Mouse (Mus musculus) testis, postnatal 14 days (tissue): Measurements from ENCODE around the gene Rims1.

ENCODE experiments used
- DNase-seq: peaks from one replicate; pipeline ENCODE4 v3.0.0; 2021; ENCODE audit warnings: low spot score

The Rims1 gene

DNA sequence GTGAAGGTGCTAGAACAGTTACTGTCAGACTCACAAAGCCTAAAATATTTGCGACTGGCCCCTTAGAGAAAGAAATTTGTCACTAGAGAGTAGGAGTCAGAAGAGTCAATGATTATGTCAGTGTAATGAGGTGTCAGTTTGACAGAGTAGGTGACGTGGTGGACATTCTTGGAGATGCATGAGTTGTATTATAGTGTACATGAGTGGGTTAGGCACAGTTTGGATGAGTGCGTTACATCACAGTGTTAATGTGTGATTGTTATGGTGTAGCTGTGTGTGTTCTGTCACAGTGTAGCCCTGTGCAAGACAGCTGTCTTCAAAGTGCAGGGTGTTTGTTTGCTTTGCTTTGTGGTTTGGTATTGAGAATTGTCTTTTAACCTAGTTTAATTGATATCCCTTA is 226.3 kb downstream of the Rims1 start:
- DNase-seq = no peak

DNA sequence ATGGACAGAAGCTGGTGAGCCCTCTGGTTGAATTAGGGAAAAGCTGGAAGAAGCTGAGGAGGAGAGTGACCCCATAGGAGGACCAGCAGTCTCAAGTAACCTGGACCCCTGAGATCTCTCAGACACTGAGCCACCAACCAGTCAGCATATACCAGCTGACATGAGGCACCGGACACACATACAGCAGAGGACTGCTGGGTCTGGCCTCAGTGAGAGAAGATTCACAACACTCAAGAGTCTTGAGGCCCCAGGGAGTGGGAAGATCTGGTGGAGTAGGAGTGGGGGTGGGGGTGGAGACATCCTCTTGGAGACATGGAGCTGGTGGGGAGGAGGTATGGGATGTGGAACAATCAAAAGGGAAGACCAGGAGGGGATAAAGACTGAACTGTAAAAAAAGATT is 233.1 kb downstream of the Rims1 start:
- no peak for DNase-seq

DNA sequence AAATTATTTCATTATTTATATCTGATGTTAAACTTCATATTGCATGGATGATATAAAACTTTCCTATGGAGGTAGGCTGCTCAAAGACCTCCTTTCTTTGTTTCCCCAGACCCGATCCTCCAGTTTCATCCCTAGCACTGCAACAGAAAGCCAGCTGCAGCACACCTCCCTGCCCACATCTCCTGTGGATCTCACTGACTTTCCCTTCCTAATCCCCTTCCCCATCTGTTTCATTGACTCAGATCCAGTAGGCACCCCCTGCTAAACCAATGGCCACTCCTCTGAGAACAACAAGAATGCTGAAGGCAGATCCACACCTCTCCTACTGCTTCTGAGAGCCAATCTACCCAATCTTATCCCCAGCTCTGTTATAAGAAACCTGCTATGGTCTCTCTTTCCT is 259.5 kb downstream of the Rims1 start:
- no peak for DNase-seq

DNA sequence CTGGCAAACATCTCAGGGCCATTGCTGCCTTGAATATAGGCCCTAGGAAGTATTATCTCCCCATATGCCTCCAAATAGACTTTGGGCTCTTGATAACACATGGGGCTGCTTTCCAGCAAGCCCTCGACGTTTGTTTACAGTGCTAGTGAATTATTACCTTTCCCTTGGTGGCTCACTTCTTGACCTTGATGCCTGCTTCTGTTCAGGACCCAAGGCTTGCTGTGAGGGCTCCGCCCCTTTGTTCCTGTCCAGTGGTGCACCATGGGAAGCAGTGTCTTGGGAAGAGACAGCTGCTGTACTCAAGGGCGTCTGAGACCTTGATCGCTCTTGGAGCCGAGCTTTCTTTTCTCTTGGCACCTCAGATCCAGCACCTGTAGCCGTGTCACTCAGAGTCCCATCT is 267.7 kb downstream of the Rims1 start:
- DNase-seq = no peak

DNA sequence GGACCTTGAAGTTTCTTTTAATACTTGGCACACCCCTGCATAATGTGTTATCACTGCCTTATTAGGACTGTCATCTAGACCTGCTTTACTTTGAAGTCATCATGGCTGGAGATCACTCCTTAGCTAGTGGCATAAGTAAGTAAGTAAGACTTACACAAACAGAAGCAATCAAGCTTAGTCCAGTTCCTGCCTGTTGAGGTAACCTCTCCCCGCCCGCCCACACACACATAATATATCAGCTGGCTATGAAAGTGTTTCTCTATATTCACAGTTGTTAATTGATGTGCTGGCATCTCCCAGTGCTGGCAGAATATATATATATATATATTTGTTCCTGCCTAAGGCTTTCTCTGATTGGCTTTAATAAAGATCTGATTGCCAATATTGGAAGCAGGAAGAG is 269.0 kb downstream of the Rims1 start:
- DNase-seq = no peak

DNA sequence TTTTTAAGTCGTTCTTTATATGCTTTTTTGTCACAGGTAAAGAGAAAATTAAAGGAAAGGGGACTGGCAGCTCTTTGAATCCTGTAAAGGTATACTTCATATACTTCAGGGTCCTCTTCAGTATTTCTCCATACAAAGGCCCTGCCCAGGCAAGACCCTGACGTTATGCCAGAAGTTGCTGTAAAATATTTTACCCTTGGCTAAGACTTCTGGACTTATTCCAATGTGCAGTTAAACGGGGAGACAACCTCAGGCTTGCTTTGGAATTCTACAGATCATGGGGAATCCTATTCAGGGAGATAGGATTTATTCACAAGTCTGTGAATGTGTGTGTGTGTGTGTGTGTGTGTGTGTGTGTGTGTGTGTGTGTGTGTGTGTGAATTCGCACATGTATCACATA is 270.7 kb downstream of the Rims1 start:
- DNase-seq = no peak

DNA sequence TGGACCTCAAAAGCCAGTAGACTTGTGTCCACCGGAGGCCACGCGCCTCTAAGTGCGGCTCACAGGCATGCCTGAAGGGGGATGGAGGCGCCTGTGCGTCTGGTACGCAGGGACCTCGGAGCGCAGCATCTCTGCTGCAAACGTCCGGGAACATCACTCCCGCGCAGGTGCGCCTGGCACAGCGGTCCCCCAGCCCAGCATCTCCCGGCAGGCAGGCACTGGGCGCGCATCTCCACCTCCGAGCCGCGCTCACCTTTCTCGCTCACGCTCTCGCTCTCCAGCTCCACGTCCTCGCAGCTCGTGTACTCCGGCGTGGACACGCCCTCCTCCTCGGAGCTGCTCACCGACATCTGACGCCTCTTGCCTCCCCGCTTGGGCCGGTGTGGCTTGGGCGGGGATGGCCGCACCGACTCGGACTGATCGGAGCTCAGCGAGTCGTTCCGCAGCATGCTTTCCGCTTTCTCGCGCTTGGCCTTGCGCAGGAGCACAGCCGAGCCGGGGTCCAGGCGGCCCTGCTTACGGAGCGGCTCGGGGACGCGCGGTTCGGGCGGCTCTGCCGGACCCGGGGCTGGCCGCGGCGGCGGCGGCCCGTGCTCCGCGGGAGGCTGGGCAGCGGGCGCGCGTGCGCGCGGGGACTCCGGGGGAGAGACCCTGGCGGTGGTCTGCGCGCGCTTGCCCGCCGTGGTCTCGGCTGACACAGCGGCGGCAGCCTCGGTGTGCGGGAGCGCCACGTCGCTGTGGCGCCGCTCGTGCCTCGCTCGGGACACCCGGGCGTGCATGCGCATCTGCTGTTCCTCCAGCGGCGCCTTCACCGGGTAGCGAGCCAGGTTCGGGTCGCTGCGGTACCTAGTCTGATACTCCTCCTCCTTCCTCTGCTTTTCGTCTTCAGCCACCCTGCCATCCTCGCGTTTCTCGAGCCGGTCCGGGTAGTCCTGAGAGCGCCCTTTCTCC is 272.4 kb downstream of the Rims1 start:
- peak; percentile 64 for DNase-seq

DNA sequence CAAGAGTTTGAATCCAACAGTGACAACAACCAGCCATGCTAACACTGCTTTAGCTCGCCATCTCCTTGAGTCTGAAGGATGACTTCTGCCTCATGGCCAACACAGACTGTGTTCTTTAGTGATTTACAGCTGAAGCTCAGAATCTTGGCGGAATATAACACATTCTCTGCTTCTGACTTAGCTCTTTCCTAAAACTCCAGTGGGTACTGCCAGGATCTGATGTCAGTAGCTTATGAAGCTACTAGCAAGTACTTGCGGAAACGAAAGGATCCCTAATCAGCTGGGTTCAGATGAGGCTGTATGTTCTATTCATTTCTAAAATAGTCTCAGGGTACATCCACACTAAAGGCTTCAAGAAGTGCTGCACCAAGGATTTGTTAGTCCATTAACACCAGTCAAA is 290.7 kb downstream of the Rims1 start:
- no peak for DNase-seq

DNA sequence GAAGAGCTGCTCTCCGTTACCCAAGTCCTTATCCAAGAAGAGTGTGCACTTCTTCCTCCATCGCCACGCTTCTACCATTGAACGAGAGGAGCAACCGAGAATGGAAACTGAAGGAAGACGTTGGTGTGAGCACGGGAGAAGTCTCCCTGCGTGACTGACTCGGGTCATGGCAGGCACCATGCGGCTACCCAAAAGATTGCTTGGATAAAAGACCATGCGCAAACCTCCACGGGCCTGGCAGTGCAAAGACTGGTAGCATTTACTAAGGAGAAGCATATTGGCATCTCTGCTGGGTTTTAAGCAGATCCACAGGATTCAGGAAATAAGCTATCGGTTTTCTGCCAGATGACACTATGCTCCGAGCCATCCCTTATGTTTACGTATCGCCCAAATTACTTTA is 293.4 kb downstream of the Rims1 start:
- no peak for DNase-seq

DNA sequence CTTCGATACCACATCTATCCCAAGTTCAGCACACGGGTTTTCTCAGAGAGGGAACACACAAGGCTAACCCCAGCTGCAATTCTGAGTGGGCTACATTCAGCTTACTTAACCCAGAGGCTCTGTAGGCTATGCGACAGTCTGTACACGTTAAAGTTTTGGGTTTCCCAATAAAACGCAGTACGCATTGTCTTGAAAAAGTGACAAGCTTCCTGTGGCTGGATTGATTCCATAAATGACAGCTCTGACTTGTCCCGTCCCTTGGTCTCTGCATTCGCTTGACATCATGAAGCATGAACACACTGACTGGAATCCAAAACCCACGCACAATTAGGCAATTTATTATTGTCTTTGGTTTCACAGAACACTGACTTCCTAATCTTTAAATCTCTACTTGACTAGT is 294.2 kb downstream of the Rims1 start:
- no peak for DNase-seq

DNA sequence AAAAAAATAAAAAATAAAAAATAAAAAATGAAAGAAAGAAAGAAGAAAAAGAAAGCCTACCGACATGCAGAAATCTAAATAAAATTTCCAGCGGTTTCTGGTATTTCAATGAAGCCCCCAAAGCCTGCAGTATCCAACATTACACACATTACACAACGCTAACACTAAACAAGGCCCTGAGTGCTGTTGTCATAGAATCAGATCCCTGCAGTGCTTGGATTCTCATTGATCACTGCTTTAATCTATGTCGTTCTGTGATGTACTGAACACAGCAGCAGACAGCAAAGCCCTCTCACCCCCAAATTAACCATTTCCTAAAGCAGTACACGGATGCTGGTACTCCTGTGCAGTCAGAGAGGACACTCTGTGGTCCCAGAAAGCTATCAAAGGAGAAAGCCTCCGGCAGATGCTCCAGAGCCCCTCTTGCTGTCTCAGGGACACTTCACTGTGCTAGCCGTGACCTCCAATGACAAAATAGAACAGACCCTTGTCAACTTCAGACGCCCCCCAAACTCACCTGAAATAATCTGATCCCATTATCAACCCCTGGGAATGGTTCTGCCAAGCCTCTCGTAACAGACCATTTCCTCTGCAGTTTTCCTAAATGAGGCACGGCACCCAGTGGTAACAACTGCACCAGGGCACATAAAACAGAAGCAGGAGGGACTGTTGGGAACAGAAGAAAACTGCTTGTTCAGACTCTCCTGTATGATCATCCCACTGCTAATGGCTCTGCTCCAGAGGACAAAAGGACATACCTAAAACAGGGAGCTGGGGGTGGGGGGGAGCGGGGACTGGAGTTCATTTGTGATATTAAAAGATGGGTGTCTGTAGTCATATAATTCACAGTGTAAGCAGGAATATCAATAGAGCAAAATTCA is 296.8 kb downstream of the Rims1 start:
- DNase-seq = no peak

DNA sequence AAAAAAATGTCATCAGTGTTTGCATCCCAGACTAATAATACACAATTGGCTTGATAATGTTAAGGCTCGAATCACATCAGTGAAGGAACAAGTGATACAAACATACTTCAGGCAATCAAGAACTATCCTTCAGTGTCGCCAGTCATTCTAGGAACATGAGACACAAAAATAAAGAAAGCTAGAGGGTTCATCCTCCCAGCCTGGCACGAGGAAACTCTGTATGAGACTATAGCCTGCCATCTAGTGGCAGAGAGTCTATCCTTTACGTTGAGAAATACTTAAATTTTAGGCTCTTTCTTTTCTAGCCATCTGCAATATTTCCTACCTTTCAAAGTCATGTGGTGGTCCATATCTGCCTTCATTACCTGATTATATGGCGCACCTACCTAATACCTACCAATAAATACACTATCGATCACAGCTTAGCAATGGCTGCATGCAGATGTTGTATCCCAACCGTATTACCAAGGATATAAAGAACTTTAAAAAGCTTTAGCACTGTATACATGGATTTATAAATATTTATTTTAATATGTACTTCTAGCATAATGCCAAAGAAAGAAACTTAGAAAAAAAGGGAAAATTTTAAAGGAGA is 318.4 kb downstream of the Rims1 start:
- no peak for DNase-seq

DNA sequence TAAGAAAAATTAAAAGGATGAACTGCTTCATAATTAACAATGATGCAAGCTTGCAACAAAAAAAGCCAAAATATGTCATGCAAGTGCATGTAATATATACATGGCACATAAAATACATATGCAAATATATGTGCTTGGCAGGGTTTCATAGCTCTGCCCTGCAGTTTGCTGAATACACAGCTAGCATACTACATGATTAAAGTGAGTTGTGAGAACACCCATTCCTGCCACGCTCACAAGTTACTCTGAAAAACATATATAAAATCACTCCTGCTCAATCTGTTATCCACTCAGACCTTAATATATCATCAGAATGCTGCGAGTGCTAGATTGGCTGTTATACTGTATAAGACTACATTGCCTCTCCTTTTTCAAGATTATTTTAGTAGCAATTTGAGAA is 329.6 kb downstream of the Rims1 start:
- no peak for DNase-seq

DNA sequence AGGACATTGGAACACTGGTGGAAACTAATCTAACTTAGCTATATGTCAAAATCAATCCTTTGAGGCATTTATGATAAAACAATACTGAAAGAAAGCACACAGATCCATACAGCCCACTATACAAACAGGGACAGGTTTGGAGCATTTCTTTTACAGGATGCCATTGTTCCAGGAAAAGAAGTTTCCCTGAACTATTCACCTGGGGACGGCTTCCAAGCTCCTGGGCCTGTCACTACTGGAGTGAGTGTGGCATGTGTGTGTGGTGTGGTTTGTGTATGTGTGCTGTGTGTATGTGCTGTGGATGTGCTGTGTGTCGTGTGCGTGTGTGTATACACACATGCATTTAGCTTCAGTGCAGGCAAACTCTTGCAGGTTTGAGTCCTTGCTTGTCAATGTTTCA is 338.8 kb downstream of the Rims1 start:
- DNase-seq = no peak

DNA sequence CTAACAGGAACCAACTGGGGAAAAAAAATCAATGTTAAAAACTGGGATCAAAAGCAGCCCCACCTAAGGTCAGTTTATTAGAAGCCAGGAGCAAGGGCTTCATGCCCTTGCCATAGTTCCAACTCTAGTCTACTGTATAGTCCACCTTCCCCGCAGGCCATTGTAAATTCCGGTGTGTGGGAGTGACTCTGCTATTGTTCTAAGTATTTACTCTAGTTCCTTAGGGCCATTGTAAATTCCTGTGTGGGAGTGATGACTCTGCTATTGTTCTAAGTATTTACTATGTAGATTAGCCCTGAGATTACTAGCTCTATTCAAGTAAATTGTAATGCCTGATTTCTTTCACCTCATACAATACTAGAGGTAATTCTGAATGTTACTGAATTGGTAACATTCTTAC is 339.2 kb downstream of the Rims1 start:
- no peak for DNase-seq

DNA sequence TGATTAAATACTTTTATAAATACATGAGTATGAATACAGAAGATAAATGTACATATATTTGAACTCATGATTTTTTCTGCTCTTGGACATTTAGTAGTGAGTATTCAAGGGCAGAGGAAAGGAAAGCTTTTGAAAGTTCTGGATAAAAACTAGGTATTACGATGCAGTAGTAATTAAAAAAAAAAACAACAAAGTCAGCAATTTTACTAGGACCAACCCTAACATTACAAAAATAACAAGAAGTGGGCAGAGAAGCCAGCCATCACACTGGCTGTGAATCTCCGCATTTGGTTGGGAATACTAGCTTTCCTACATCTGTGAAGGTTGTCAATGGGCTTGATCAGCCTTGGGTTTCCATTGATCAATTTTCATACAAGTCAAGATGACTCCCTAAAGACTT is 381.8 kb downstream of the Rims1 start:
- no peak for DNase-seq

DNA sequence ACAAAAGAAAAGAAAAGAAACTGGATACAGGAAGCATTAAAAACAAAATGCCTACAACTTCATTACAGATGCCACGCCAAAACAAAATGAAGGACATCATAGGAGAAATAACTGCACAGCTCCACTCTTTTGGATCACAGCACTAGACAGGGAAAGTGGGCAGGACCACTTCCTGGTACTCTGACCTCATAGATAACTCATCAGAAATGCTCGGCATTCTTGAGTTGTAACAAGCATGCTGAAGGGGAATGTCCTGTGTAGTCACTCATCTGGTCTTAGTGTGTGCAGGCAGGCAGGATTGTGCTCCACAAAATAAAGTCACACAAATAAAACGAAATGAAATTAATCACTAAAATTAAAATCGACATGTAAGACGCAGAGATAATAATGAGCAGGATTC is 383.7 kb downstream of the Rims1 start:
- DNase-seq = no peak

DNA sequence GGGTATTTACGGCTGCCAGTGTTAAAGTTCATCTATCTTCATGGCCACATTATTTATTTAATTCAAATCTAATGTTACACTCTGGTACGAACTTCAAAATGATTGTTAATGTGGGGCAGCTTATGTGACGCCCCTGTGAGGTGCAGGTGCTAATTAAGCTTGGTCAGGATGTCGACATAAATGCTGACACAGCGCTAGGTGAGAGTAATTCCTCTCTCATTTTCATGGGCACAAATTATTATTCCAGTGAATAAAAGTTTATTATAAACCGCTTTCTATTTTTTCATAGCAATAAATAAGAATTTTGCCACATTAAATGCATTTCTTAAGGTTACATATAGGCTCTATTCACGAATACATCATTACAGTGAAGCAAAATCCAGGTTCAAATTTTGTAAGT is 395.6 kb downstream of the Rims1 start:
- DNase-seq = no peak

DNA sequence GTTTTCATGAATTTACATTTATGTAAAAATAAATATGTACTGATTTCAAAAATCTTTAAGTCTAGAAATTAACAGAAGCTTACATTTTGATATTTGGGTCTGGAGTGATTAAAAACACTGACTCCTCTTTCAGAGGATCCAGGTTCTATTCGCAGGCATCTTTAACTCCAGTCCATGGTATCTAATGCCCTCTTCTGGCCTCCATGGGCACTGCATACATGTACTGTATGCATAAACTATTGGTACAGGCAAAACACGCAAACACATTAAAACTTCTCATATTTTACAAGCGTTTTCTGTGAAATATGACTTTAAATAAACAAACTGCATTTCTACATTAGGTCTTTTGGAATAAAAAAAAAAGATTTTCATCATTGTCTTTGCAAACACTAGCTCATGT is 419.4 kb downstream of the Rims1 start:
- no peak for DNase-seq

DNA sequence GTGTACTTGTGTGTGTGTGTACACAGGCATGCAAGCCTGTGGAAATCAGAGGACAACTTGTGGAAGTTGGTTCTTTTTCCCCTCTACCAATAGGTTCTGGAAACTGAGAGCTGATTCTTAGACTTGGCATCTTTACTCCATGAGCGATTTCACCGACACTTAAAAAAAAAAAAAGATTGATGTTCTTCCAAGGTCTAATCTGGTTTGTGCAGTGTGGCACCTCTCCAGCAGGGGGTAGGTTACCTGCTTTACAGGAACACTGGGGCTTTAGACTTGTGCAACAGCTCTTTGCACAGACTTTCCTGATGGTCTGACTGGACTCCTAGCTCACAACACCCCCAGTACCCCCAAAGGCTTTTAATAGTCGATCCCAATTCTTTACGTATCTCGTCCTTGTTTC is 428.1 kb downstream of the Rims1 start:
- no peak for DNase-seq

DNA sequence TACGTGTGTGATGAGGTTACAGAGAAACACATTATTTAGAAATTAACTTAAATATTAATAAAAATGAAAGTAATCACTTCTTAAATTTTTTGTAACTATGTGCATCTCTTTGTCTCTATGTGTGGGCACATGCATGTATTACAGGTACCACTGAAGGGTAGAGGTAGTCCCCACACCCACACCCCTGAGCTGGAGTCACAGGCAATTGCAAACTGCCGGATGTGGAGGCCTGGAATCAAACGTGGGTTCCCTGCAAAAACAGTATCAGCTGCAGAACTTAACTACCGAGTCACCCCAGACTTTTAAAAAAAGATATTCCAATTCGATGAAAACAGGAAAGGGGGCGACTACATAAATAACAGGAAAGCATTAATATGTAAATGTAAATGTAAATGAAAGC is 428.7 kb downstream of the Rims1 start:
- no peak for DNase-seq

DNA sequence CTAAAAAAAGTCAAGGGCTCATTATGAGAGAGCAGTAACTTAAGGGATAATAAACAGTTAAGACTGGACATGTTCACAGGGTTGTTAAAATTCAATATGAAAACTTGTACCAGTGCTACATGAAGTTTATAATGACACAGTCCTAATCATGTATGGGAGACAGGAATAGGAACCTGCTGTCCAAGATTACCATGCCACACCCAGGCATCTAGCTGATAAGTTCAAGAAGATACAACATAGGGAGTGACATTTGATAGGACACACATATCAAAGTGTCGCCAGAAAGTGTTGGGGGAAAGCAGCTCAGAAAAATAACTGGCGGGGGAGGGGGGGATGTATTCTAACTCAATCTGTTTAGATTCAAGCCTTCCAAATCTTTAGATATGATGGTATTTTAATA is 449.6 kb downstream of the Rims1 start:
- no peak for DNase-seq

DNA sequence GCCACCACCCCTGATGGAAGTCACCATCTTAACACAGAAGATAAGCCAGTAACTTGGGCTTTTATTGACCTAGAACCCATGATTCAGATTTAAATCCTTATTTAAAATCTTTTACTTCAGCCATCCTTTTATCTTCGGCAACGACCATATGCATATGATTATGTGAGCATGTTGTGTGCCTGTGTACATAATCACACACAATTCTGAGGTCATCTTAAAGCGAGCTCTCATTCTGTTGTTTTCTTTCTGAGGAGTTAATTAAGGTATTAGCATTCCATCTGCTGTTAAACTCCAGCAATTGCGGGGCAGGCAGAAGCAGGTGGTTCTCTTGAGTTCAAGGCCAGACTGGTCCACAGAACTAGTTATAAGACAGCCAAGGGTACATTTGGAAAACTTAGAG is 452.1 kb downstream of the Rims1 start:
- DNase-seq = no peak
